Mouse (Mus musculus) spleen, adult 2 months (tissue): ENCODE data around the gene Bnipl. TPM values are rescaled to one million over a fixed set of nuclear protein-coding genes. Genes with fewer than 3 reads are reported as not detected.

Experiments
- DNase-seq, 2 experiments: peaks; one replicate each; pipeline versions ENCODE4 v3.0.0 to v3.0.0-alpha.2; 2012 to 2021; ENCODE audit warnings: low spot score in 2 of 2, low read depth in 1 of 2
- H3K27ac ChIP-seq: fragments of 200-500 bp; 2 replicates; pipeline ENCODE4 v1.5.1; 2012; ENCODE audit warnings: low read length, inconsistent platforms; ENCODE audit not compliant: insufficient read depth
- H3K27me3 ChIP-seq: fragments of 200-500 bp; 2 replicates; pipeline ENCODE4 v1.6.1; 2012; ENCODE audit warnings: mild to moderate bottlenecking, moderate library complexity, low read length, inconsistent platforms; ENCODE audit not compliant: control insufficient read depth, insufficient read depth
- H3K36me3 ChIP-seq: fragments of 200-500 bp; 2 replicates; pipeline ENCODE4 v1.6.1; 2012; ENCODE audit warnings: mild to moderate bottlenecking, low read length, inconsistent platforms; ENCODE audit not compliant: control insufficient read depth, insufficient read depth
- H3K4me1 ChIP-seq: fragments of 200-500 bp; 2 replicates; pipeline ENCODE4 v1.6.1; 2011; ENCODE audit warnings: inconsistent platforms; ENCODE audit not compliant: control insufficient read depth, insufficient read depth, insufficient read length
- H3K4me3 ChIP-seq: fragments of 200-500 bp; 2 replicates; pipeline ENCODE4 v1.5.1; 2011; ENCODE audit warnings: mild to moderate bottlenecking, inconsistent platforms; ENCODE audit not compliant: insufficient read depth, insufficient read length; ENCODE audit errors: extremely low read depth
- CTCF ChIP-seq: fragments of 200-500 bp; IDR thresholded peaks from 2 replicates; pipeline ENCODE4 v1.5.1; 2011; ENCODE audit warnings: mild to moderate bottlenecking, inconsistent platforms; ENCODE audit not compliant: insufficient read depth, insufficient read length, insufficient replicate concordance; ENCODE audit errors: extremely low read depth
- POLR2A ChIP-seq: fragments of 200-500 bp; IDR thresholded peaks from 2 replicates; pipeline ENCODE4 v1.6.1; 2011; ENCODE audit warnings: low read depth, low read length, inconsistent platforms
- WGBS: fragments of 180-500 bp; shearing (Covaris S2); methylation state at CpG from one replicate; pipeline ENCODE4 v1.1.7; 2018; 5-methylcytosine and 5-hydroxymethylcytosine counted together
- polyA plus RNA-seq: library from polyadenylated mRNA; depleted of rRNA; stranded (reverse); fragments of >200 nt; gene quantifications from 2 replicates; pipeline ENCODE4 v1.2.3, GENCODE M21; 2012

The Bnipl gene
- polyA plus RNA-seq, 1 experiment: 0.07 TPM

DNA sequence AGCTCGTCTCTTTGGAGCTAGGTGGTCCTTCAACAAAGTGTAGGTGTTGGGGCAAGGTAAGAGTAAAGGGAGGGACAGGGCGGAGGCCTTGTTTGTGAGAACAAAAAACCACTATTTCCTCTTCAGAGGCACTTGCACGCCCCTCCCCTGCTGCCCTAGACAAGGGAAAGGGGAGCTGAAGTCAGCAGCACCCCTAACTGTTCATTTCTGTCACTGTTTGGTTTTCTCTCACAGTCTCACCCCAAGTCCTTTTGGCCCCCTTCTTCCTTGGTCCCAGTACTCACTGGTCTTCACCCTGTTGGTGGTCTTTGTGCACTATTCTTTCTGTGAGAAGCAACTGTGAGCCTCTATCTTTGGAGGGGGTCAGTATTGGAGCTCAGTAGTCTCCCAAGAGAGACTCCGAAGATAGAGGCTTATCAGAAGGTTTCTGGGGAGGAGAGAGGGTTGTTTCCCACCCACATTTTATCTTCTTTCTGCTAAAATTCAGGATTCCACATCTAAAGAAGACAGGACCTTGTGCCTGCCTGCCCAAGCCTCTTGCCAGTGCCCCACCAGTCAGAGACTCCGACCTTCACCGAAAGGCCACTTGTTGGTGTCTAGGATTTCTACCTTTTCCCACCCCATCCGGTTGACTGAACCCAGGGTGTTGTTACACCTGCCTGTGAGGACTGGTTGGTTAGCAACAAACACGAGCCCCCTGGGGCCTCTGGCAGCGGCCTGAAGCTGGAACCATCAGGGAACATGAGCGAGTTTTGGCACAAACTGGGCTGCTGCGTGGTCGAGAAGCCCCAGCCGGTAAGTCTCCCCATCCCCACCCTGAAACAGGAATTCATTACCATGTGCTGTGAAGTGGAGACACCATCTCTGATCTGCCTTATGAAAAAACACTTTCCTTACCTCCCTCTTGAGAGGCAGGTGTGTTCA is 19.4 kb downstream of the Bnipl start, which contains the start of gene Mllt11:
Mllt11 (minus strand) TSS at position 874 of the 924 bp plus-strand sequence.
- Histone ChIP-seq H3K36me3 (peaks cover 44% of the 10 kb centered on the region), H3K27ac (peak within 1 kb of the TSS; percentile 97), H3K27me3 (no peaks in the 10 kb centered on the region), H3K4me1 (peaks cover 15% of the 10 kb centered on the region), H3K4me3 (peak within 1 kb of the TSS; percentile 49)
- peak; percentile 34 to 82 for DNase-seq
- WGBS: 35% methylated on average over 13 of the region's 13 CpGs
- TF ChIP-seq CTCF: no peak
- peak; percentile 70 for TF ChIP-seq POLR2A

DNA sequence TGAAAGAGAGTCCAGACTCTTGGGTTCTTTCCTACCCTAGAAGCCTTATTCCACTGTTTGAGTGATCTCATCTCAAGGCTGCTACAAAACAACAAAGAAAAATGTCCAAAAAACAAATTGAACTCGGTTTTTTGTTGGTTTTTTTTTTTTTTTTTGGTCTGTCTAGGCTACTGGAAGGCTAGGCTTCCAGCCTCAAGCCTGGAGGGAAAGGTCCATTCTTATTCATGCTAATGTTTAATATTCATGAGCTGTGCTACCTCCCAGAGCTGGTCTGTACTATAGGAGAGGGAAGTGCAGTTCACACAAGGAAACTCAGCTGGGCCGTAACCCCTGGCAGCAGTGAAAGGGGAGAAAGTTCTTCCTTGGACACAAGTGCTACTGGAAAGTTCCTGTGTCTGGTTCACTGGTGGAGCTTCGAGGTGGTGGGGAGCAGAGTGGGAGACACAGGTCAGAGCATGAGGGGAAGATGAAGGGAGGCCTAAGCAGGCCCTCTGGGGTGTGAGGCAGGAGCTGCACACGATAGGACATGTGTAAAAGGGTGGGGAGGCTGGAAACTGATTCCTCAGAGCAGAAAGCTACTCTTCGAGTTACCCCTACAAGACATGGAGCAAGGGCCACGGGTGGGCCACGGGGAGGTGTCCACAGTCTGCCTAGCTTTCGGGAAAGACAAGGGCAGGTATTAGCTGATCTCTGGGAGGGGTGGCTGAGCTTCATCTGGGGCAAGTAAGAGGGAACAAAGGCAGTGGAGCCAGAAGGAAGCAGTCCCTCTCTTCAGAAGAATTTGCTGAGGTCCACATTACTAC is 20.3 kb downstream of the Bnipl start:
- WGBS: 7% methylated on average over 8 of the region's 8 CpGs
- DNase-seq: peak in 1 of 2 experiments; percentile 20
- peak overlapping the region; percentile 80 for H3K4me3 ChIP-seq

DNA sequence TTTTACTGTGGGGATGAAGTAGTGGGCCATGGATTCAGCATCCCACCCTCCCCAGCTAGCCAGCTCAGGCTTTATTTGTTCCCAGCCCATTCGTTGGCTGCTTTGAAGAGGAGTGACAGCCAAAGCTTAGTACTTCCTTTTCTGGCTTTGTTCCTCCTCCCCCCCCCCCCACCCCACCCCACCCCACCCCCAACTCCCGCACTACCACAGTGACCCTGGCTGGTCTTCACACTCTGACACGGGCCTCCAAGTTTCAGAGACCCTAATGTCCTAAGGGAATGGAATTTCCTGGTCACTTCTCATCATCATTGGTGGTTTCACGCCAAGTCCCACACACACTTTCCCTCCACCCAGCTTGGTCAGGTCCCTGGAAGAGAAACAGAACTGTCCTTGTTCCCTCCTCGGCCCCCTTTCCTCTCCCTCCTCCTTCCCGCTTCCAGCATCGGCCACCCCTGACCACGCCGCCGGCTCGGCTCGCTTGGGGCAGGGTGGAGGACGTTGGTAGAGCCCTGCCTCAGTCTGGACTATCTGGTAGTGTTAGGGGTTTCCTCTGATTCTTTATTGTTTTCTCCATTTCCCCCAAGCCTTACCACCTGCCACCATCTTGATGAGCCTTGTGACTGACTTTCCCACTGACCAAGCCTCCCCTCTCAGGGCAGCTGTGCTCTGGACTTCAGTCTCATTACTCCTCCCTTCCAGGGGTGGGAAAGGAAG is 21.1 kb downstream of the Bnipl start:
- peak overlapping the region; percentile 80 for H3K4me3 ChIP-seq
- peak overlapping the region; percentile 97 for H3K27ac ChIP-seq
- TF ChIP-seq POLR2A (no peak), CTCF (no peak)
- peaks cover 15% of the 10 kb centered on the region for H3K4me1 ChIP-seq
- peak in 1 of 2 experiments; percentile 31 for DNase-seq
- under 1% methylated on average over 13 of the region's 13 CpGs for WGBS
- peaks cover 30% of the 10 kb centered on the region for H3K36me3 ChIP-seq
- no peaks in the 10 kb centered on the region for H3K27me3 ChIP-seq

More for the DNA sequence above, 20.3 kb downstream of the Bnipl start:
- Histone ChIP-seq H3K36me3 (peaks cover 36% of the 10 kb centered on the region), H3K27me3 (no peaks in the 10 kb centered on the region), H3K4me1 (peaks cover 15% of the 10 kb centered on the region), H3K27ac (peak overlapping the region; percentile 97)
- TF ChIP-seq CTCF (no peak), POLR2A (no peak; the same call in 1 of the 2 replicates)

DNA sequence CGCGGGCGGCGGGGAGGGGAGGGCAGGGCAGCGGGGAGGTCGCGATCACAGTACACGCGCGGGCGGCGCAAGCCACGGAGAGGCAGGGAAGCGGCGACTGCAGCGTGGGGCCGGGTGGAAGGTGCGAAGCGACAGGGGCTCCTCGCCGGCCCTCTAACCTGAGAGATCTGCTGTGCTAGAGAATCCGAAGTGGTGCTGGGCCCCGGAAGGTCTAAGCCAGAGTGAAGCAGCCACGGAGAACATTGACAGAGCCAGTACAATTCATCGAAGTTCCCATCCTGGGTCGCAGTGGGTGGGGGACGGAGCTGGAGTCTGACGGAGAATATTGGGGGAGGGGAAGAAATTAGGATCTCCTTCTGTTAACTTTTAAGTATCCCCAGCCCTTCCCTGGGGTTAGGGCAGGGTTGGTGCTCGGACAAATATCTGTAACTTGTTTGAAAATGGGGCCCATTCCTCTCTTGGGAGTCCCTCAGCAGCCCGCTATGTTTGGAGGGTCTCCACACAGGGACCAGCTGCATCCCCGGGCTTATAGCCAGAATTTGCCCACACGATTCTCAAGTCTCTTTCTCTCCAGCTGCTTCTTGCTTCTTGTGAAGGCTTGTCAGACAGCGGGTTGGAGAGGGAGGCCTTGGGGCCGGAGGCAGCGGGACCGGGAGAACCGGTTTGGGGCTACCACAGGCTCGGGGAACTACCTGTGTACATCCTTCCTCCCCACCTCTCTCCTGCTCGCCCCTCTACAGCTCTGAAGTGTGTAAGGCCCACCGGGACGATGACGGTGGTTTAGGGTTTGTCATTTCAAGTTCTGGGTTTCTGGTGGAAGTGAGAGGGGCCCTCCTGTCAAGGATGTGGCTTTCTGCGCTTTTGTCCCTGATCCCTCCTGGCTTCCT is 21.9 kb downstream of the Bnipl start:
- peaks cover 15% of the 10 kb centered on the region for H3K4me1 ChIP-seq
- H3K36me3 ChIP-seq: peaks cover 23% of the 10 kb centered on the region
- H3K27me3 ChIP-seq: no peaks in the 10 kb centered on the region
- WGBS: under 1% methylated on average over 43 of the region's 43 CpGs
- peak overlapping the region; percentile 80 for H3K4me3 ChIP-seq
- TF ChIP-seq CTCF: no peak
- TF ChIP-seq POLR2A: no peak; the same call in 1 of the 2 replicates
- peak overlapping the region; percentile 93 for H3K27ac ChIP-seq
- peak in 1 of 2 experiments; percentile 25 for DNase-seq

DNA sequence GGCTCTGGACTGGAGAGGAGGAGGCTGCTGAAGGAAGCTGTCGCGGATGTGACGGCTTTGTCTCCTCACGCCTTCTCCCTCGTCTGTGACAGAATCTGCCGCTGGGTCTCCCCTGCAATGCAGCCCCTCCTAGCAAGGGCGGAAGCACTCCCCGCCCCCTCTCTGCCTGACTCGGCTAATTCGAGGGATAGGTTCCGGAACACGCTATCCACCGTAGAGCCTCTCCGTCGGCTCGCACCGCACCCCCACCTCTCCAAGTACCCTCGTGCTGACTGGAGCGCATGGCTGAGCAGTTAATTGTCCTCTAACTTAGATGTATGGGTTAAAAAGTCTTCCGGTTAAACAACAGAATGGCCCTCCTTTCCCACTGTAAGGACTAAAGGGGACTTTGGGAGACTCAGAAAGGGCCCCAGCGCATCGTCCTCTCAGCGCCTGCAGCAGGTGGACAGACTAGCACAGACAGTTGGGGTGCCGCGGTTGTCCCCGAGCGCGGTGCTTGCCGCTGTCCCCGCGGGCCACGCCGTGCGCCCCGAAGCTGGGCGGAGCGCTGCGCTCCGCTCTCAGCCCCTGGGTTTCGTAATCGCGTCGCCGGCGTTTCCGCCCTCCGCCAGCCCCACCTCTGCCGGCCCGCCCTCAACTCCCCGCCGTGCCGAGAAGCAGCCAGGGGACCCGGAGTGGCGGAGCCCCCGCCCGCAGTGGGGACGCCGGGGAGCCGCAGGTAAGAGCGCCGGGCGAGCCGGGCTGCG is 22.7 kb downstream of the Bnipl start, which contains the start of gene Cdc42se1:
Cdc42se1 (plus strand) TSS at position 585 of the 746 bp plus-strand sequence.
- Histone ChIP-seq H3K36me3 (peaks cover 16% of the 10 kb centered on the region), H3K4me3 (peak within 1 kb of the TSS; percentile 80), H3K27me3 (no peaks in the 10 kb centered on the region), H3K4me1 (peaks cover 15% of the 10 kb centered on the region), H3K27ac (peak within 1 kb of the TSS; percentile 97)
- DNase-seq: peak; percentile 59 to 89
- peak; percentile 95 for TF ChIP-seq POLR2A
- TF ChIP-seq CTCF: no peak
- WGBS: 1% methylated on average over 64 of the region's 64 CpGs
